Mouse (Mus musculus) ES-CJ7 (cell line): ENCODE measurements at regions not wholly inside any gene's neighbourhood (a gene's known extent, or its start where the extent isn't known, plus 50 kb on each side); places are given as distances from the start of the nearest gene placed in this dataset.

Source experiments
- DNase-seq: peaks from one replicate; pipeline ENCODE4 v3.0.0; 2011; ENCODE audit warnings: low read depth, low spot score

DNA sequence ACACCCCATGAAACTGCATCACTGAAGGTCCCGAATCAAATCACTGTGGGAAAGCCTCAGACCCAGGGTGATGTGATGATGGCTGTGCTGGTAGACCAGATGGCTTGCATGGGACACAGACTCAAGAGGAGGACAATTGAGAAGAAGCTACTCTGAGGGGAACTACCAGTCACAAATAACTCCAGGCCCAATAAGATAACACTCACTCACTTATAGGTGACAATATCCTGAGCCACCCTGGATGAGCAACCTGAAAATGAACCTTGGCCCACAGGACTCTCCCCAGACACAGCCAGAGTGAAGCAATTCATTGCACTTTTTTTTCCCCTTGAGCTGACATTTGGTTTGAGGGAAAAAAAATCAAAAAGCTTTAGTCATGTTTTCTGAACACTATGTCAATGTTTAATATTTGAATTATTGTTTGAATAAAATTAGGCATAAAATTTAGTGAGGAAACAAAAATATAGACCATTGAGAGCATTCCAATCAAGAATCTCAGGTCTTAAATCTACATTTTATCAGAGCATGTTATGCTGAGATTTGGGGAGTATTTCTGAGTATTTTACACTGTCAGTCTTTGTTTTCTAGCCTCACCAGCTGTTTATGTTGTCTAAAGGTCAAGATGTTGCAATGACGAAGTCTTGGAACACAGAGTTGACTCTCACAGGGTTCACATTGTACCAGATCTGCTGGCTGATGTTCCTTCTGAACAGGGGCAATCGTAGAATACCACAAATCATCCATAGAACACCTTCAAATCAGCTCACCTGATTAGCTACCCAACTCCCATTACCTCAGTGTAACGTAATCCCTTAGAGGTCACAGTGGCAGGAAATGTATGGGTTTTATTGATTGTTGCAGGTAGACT is 67.9 kb upstream of the Gm6993 start:
- no peak for DNase-seq

DNA sequence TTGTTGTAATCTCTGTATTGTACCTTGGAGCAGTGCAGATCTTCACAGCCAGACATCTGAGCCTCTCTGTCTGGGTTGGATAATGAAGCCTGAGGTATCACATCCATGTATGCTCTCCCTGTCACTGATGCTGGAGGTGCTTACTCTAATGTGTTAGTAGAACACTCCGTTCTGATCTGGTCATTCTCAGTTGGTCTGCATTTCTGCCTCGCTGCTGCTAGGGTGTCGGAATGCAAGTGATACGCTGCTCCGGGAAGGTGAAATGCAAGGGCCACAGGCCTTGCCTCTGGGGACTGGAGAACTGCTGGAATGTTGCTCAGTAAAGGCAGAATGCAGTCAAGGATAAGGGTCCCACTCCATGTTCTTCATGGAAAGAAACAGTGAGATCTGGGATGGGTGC is 67.1 kb upstream of the Gm6993 start:
- DNase-seq: no peak

- no peak for DNase-seq
Observed at GRCm38 (mm10) chr12:31179536-31179935, 61.0 kb upstream of the Gm6993 start.

GRCm38 (mm10) chr12:31183632-31184031 is 56.9 kb upstream of the Gm6993 start:
- no peak for DNase-seq

DNA sequence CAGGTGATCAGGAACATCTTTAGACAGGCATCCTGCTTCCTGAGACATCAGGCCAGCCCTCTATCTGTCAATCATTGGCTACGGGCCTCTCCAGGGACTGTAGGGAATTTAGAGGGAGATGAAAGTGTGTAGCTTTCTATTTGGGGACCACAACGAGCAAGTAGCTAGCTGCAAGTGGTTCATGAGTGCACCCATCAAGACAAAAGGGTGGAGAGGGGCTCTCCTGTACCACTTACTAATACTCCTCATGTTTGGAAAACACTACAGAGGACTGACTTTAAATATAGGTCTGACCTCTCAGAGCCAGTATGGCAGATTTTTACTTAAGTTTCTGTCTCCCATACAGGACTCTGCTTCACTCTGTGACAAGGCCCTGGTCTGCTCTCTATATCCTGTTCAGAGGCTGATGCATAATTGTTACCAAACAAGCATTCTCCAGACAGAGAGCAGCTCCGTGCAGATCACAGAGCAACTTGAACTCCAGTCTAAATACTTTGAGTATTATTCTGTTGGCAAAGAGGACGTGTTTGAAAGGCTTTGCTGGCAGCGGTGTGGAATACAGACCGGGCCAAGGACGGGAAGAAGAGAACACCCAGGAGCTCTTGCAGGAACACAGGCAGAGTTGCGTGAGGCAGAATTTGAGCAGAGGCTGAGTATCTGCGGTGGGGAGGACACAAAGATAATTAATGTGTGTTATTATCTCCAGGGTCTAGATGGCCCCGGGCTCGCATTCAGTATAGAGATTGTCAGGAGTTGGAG is 56.2 kb upstream of the Gm6993 start:
- no peak for DNase-seq

DNA sequence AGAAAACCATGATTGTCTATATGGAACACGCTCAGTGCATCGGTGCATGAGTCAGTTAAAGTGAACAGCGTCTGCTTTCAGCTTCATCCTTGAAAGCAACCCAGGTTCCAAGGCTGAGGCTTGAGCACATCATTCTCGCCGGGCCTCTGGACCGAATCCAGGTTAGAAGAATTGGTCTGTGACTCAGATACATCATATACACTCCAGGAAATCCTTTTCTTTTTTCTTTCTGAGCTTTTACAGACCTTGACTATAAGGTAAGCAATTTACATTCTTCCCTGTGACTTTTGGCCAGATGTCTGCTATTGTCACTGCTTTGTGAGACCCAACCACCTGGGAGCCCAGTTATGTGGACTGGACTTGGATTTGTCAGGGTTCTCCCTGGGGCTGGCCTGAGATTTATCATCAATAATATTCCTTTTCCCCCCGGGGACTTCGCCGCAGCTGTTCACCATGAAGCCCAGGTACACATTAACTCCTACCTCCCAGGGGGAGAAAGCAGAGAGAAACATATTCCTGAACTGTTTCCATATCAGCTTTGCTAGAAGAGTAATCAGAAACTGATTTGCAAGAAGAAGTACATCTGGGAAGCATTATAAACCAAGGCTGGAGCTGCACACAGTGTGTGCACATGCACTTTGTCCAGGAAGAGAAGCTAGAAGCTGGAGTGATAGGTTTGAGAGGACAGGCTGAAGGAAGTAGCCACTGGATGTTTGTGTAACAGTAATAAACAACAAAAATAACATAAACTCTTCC is 55.2 kb upstream of the Gm6993 start:
- no peak for DNase-seq

DNA sequence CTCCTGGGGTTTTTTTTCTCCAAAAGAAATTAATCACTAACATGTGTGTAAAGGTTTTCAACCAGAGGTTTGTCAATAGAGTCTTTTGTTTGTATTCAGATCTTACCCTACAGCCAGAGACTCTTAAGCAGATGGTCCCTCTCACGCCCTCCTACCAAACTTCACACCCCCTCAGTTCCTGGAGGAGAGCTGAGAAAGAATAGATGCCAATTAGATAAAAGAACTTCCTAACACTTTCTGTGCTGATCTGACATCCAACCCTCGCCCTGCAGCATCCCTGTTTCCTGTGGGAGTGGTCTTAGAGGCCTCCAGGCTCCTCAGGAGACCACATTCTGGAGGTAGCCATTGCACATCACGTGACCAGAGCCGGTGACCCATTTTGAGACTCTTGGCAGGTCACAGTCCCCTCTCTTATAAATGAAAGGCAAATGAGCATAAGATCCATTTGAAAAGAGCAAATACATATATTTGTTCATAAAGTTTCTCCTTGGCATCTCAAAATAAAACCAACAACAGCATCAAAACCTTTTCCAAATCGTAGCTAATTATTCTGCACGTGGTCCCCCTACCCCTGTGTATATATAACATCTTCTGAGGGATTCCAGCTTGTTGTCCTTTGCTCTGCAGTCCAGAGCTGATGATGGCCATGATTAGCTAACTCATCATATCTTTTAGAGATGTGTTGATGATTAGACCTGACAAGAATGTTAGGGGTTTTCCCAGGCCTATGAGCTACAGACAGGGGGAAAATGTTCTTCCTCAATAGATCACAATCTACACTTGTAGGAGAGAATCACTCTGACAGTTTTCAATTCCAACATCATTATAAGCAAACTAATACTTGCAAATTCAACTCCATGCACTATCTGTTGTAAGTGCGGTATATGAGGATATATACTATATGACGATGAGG is 54.4 kb upstream of the Gm6993 start:
- no peak for DNase-seq

- no peak for DNase-seq
Observed at GRCm38 (mm10) chr12:31188011-31188576, 52.5 kb upstream of the Gm6993 start.

- DNase-seq: no peak
Observed at GRCm38 (mm10) chr12:31190265-31190664, 50.3 kb upstream of the Gm6993 start.
